Mouse (Mus musculus) neural tube, embryonic 11.5 days (tissue): Measurements from ENCODE around the gene Sp100. TPM values are rescaled to one million over a fixed set of nuclear protein-coding genes. Genes with fewer than 3 reads are reported as not detected.

Experiments
- ATAC-seq: fragments of 200-750 bp; cut with Nextera tagmentation; 2 replicates; pipeline ENCODE4 v1.8.0; 2017; ENCODE audit warnings: moderate number of reproducible peaks, mild to moderate bottlenecking, moderate TSS enrichment, moderate library complexity; ENCODE audit not compliant: insufficient read depth, low FRiP score, low TSS enrichment
- DNase-seq: peaks from one replicate; pipeline ENCODE4 v3.0.0-alpha.2; 2015; ENCODE audit warnings: low spot score
- H3K27ac ChIP-seq: fragments of 300-500 bp; sonication (generic); 2 replicates; pipeline ENCODE4 v1.5.1; 2014; ENCODE audit warnings: low read depth, mild to moderate bottlenecking, low read length
- H3K27me3 ChIP-seq: fragments of 300-500 bp; sonication (generic); 2 replicates; pipeline ENCODE4 v1.6.1; 2014; ENCODE audit warnings: mild to moderate bottlenecking, low read length, mixed read lengths; ENCODE audit not compliant: control insufficient read depth, insufficient read depth
- H3K36me3 ChIP-seq: fragments of 300-500 bp; sonication (generic); 2 replicates; pipeline ENCODE4 v1.6.1; 2014; ENCODE audit warnings: mild to moderate bottlenecking, low read length, moderate library complexity, mixed read lengths; ENCODE audit not compliant: control insufficient read depth, insufficient read depth
- H3K4me1 ChIP-seq: fragments of 300-500 bp; sonication (generic); 2 replicates; pipeline ENCODE4 v1.6.1; 2014; ENCODE audit warnings: low read length, mixed read lengths; ENCODE audit not compliant: control insufficient read depth, insufficient read depth
- H3K4me2 ChIP-seq: fragments of 300-500 bp; sonication (generic); 2 replicates; pipeline ENCODE4 v1.6.1; 2014; ENCODE audit warnings: low read depth, mild to moderate bottlenecking, moderate library complexity
- H3K4me3 ChIP-seq: fragments of 300-500 bp; sonication (generic); 2 replicates; pipeline ENCODE4 v1.5.1; 2014; ENCODE audit warnings: low read depth, low read length
- H3K9ac ChIP-seq: fragments of 300-500 bp; sonication (generic); 2 replicates; pipeline ENCODE4 v1.6.1; 2014; ENCODE audit warnings: mild to moderate bottlenecking, low read length
- H3K9me3 ChIP-seq: fragments of 300-500 bp; sonication (generic); 2 replicates; pipeline ENCODE4 v1.6.1; 2016; ENCODE audit warnings: low read length; ENCODE audit not compliant: control insufficient read depth
- WGBS: fragments of 180-500 bp; shearing (Covaris S2); extraction: QIAGEN DNeasy Blood & Tissue Kit; methylation state at CpG from one replicate; pipeline ENCODE4 v1.1.7; 2014; 5-methylcytosine and 5-hydroxymethylcytosine counted together
- polyA plus RNA-seq: library from polyadenylated mRNA; unstranded; fragments of >200 nt; fragmentation: Nextera tagmentation; extraction: Ambion mirVana; gene quantifications from 2 replicates; pipeline ENCODE4 v1.2.1, GENCODE M21; 2014

Gene Sp100
- polyA plus RNA-seq, 1 experiment from 2014 or later: 0.33 TPM

GRCm38 (mm10) chr1:85735463-85736123, 85.8 kb downstream of the Sp100 start:
- ATAC-seq (no peak), DNase-seq (no peak)
- 79% methylated on average over 13 of the region's 13 CpGs for WGBS
- Histone ChIP-seq H3K4me1 (no peaks in the 10 kb centered on the region), H3K27ac (no peak overlapping the region), H3K9me3 (no peaks in the 10 kb centered on the region), H3K9ac (no peak overlapping the region), H3K4me3 (no peak overlapping the region), H3K4me2 (no peak overlapping the region), H3K36me3 (no peaks in the 10 kb centered on the region), H3K27me3 (no peaks in the 10 kb centered on the region)

GRCm38 (mm10) chr1:85736355-85737184, 86.8 kb downstream of the Sp100 start:
- no peaks in the 10 kb centered on the region for H3K9me3 ChIP-seq
- H3K4me1 ChIP-seq: no peaks in the 10 kb centered on the region
- DNase-seq: peak; percentile 54
- no peaks in the 10 kb centered on the region for H3K27me3 ChIP-seq
- no peak overlapping the region; the same call in 1 of the 2 replicates for H3K9ac ChIP-seq
- 40% methylated on average over 18 of the region's 18 CpGs for WGBS
- H3K27ac ChIP-seq: no peak overlapping the region
- peak; percentile 51; the same call in 1 of the 2 replicates for ATAC-seq
- no peaks in the 10 kb centered on the region for H3K36me3 ChIP-seq
- H3K4me2 ChIP-seq: peak overlapping the region; percentile 30
- no peak overlapping the region for H3K4me3 ChIP-seq

- ATAC-seq (no peak), DNase-seq (no peak)
- WGBS: 96% methylated on average over 4 of the region's 4 CpGs
- Histone ChIP-seq H3K4me1 (peaks cover 4% of the 10 kb centered on the region; the same call in 1 of the 2 replicates), H3K9ac (no peak overlapping the region), H3K9me3 (no peaks in the 10 kb centered on the region), H3K27me3 (no peaks in the 10 kb centered on the region), H3K36me3 (no peaks in the 10 kb centered on the region), H3K27ac (no peak overlapping the region), H3K4me2 (no peak overlapping the region), H3K4me3 (no peak overlapping the region)
Measured at GRCm38 (mm10) chr1:85739000-85739399, 89.2 kb downstream of the Sp100 start.

GRCm38 (mm10) chr1:85739819-85740218, 90.0 kb downstream of the Sp100 start:
- H3K9me3 ChIP-seq: no peaks in the 10 kb centered on the region
- H3K4me2 ChIP-seq: no peak overlapping the region
- no peak overlapping the region for H3K4me3 ChIP-seq
- no peaks in the 10 kb centered on the region for H3K27me3 ChIP-seq
- no peaks in the 10 kb centered on the region for H3K36me3 ChIP-seq
- H3K9ac ChIP-seq: no peak overlapping the region
- peaks cover 4% of the 10 kb centered on the region; the same call in 1 of the 2 replicates for H3K4me1 ChIP-seq
- no peak for DNase-seq
- no peak overlapping the region for H3K27ac ChIP-seq
- ATAC-seq: no peak

GRCm38 (mm10) chr1:85740923-85741322, 91.1 kb downstream of the Sp100 start:
- Histone ChIP-seq H3K27me3 (no peaks in the 10 kb centered on the region), H3K9me3 (no peaks in the 10 kb centered on the region), H3K4me1 (peaks cover 4% of the 10 kb centered on the region; the same call in 1 of the 2 replicates), H3K4me3 (no peak overlapping the region), H3K9ac (no peak overlapping the region), H3K4me2 (no peak overlapping the region), H3K36me3 (no peaks in the 10 kb centered on the region), H3K27ac (no peak overlapping the region)
- no peak for DNase-seq
- WGBS: 88% methylated on average over 6 of the region's 6 CpGs
- ATAC-seq: no peak

- no peak overlapping the region for H3K4me3 ChIP-seq
- DNase-seq (no peak), ATAC-seq (no peak)
- no peaks in the 10 kb centered on the region for H3K9me3 ChIP-seq
- no peaks in the 10 kb centered on the region for H3K36me3 ChIP-seq
- no peak overlapping the region for H3K9ac ChIP-seq
- WGBS: 65% methylated on average over 5 of the region's 5 CpGs
- peaks cover 4% of the 10 kb centered on the region; the same call in 1 of the 2 replicates for H3K4me1 ChIP-seq
- no peaks in the 10 kb centered on the region for H3K27me3 ChIP-seq
- no peak overlapping the region for H3K27ac ChIP-seq
- no peak overlapping the region for H3K4me2 ChIP-seq
Measured at GRCm38 (mm10) chr1:85742333-85742732, 92.5 kb downstream of the Sp100 start.

GRCm38 (mm10) chr1:85742916-85743505, 93.2 kb downstream of the Sp100 start:
- peak; percentile 87 for ATAC-seq
- DNase-seq: peak; percentile 48
- Histone ChIP-seq H3K27me3 (no peaks in the 10 kb centered on the region), H3K9me3 (no peaks in the 10 kb centered on the region), H3K4me2 (no peak overlapping the region), H3K9ac (no peak overlapping the region), H3K4me3 (no peak overlapping the region), H3K27ac (no peak overlapping the region), H3K4me1 (peaks cover 4% of the 10 kb centered on the region; the same call in 1 of the 2 replicates), H3K36me3 (no peaks in the 10 kb centered on the region)
- WGBS: 18% methylated on average over 2 of the region's 2 CpGs

- H3K9me3 ChIP-seq: no peaks in the 10 kb centered on the region
- H3K4me3 ChIP-seq: no peak overlapping the region
- H3K36me3 ChIP-seq: no peaks in the 10 kb centered on the region
- no peak overlapping the region for H3K27ac ChIP-seq
- ATAC-seq: no peak
- 85% methylated on average over 3 of the region's 3 CpGs for WGBS
- no peak for DNase-seq
- peaks cover 4% of the 10 kb centered on the region; the same call in 1 of the 2 replicates for H3K4me1 ChIP-seq
- H3K4me2 ChIP-seq: no peak overlapping the region
- no peak overlapping the region for H3K9ac ChIP-seq
- no peaks in the 10 kb centered on the region for H3K27me3 ChIP-seq
Measured at GRCm38 (mm10) chr1:85744539-85744938, 94.8 kb downstream of the Sp100 start.
